Mouse (Mus musculus) cerebellum, adult 2 months (tissue): ENCODE data around the gene Bmp2k.

Source experiments
- CTCF ChIP-seq: fragments of 200-500 bp; IDR thresholded peaks from 2 replicates; pipeline ENCODE4 v1.5.1; 2011; ENCODE audit warnings: low read depth, mild to moderate bottlenecking, control low read depth, low read length, moderate library complexity, borderline replicate concordance; ENCODE audit not compliant: insufficient read depth
- POLR2A ChIP-seq: fragments of 200-500 bp; IDR thresholded peaks from 2 replicates; pipeline ENCODE4 v1.6.1; 2011; ENCODE audit warnings: low read length, control low read depth, borderline replicate concordance; ENCODE audit not compliant: insufficient read depth

DNA sequence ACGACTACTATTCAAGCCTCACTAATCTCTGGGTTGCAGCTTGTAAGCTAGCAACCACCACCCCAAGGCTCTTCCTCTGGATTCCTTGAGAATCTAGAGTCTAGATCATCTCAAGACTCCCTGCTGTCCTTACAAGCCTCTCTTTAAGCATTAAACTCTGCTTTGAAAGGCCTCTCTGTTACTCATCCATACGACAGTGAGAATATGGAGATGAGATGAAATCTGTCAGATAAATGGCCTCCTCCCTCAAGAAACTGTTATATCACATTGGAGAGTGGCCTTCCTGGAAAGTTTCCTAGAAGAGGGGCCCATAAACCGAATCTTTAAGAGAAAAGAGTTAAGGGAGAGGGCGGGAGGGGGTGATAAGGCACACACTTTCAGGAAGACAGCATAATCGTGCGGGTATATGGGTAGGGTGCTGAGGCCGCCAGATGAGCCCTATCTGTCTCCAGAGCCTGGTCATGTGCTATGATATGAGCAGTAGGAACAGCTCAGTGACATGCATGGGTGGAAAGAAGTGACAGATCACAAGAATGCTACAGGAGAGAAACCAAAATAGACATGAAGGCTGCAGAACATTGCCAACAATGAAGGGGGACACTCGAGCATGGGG is 45.9 kb upstream of the Bmp2k start:
- TF ChIP-seq CTCF (no peak), POLR2A (no peak)
